Mouse (Mus musculus) mouse embryonic stem cell (cell line): Measurements from ENCODE around the gene Pms1.

Source experiments
- in situ Hi-C, 2 experiments: fragments of 300-500 bp; cut with MboI; formaldehyde crosslinking; loops; 1 replicate in 1 of 2; 3 replicates in 1 of 2; pipeline ENCODE4 v1.14.3; 2019 to 2020; ENCODE audit warnings: low sequenced_read_pairs in 2 of 2, low pct_unique_long_range_greater_than_20kb in 1 of 2, mixed read lengths in 1 of 2; ENCODE audit not compliant: unreplicated experiment in 1 of 2

Pms1 gene

GRCm38 (mm10) chr1:53224775-53225174 is 72.0 kb downstream of the Pms1 start:
- in situ Hi-C loops = loop anchor here in 1 of 2 experiments (25.0 kb wide), 2 partner anchors 287 to 288 kb away; no protein-coding TSS in a partner anchor

- in situ Hi-C loops = no loop called here
These were observed 86.7 kb downstream of the Pms1 start for GRCm38 (mm10) chr1:53210136-53210535.

GRCm38 (mm10) chr1:53203902-53204301 is 92.9 kb downstream of the Pms1 start:
- in situ Hi-C loops = no loop called here

GRCm38 (mm10) chr1:53201630-53202199 is 95.1 kb downstream of the Pms1 start:
- in situ Hi-C loops = no loop called here

GRCm38 (mm10) chr1:53194536-53194935 is 102.3 kb downstream of the Pms1 start:
- in situ Hi-C loops = no loop called here

GRCm38 (mm10) chr1:53191234-53191633 is 105.6 kb downstream of the Pms1 start:
- in situ Hi-C loops = no loop called here

- in situ Hi-C loops = no loop called here
These were observed 107.2 kb downstream of the Pms1 start for GRCm38 (mm10) chr1:53189620-53190019.

GRCm38 (mm10) chr1:53187536-53187935 is 109.3 kb downstream of the Pms1 start, which contains the start of gene 1700019A02Rik:
Gene 1700019A02Rik, minus strand, starts transcription at chr1:53187636.
- in situ Hi-C loops = no loop called here

- in situ Hi-C loops = no loop called here
These were observed 110.5 kb downstream of the Pms1 start for GRCm38 (mm10) chr1:53186301-53186700.

- in situ Hi-C loops = no loop called here
These were observed 139.1 kb downstream of the Pms1 start for GRCm38 (mm10) chr1:53157715-53158114.
